In genomic region chr5:66137250-66137649, GRCm38 (mm10) we compare ENCODE assay signal across 18 mouse cellular contexts. TPM values are rescaled to one million over a fixed set of nuclear protein-coding genes. Genes with fewer than 3 reads are reported as not detected.
DNase-seq lines count a peak whose midpoint lies in the region; ATAC-seq lines count a peak whose summit lies in the region.
"Had no signal": no experiment of that assay in that cellular context is flagged by ENCODE, and none has a peak within 500 bp of the region (broad histone marks: within the 10 kb centered on the region; RNA-seq: fewer than 3 reads in every experiment).

No protein-coding gene starts in this region.

- H3K9me3 ChIP-seq in forebrain, embryonic 14.5 days (replicated peaks; ENCODE audit: control insufficient read depth, low read length), result no peaks in the 10 kb centered on the region
- H3K9me3 ChIP-seq: embryonic facial prominence, embryonic 12.5 days; heart, embryonic 15.5 days; intestine, embryonic 15.5 days; kidney, embryonic 15.5 days; limb, embryonic 10.5 days; liver, embryonic 15.5 days; midbrain, embryonic 10.5 days had no signal

- no peaks in the 10 kb centered on the region for H3K27me3 ChIP-seq in forebrain, embryonic 14.5 days (replicated peaks; ENCODE audit: control insufficient read depth, insufficient read depth, low read length)
- H3K27me3 ChIP-seq: embryonic facial prominence, embryonic 12.5 days; heart, embryonic 15.5 days; intestine, embryonic 15.5 days; kidney, embryonic 15.5 days; liver, embryonic 15.5 days; Patski had no signal

- no peaks in the 10 kb centered on the region for H3K36me3 ChIP-seq in forebrain, embryonic 14.5 days (ENCODE audit: control insufficient read depth, insufficient read depth, low read length)
- H3K36me3 ChIP-seq: embryonic facial prominence, embryonic 12.5 days; heart, embryonic 15.5 days; intestine, embryonic 15.5 days; kidney, embryonic 15.5 days; limb, embryonic 10.5 days; liver, embryonic 15.5 days; midbrain, embryonic 10.5 days had no signal

- H3K4me2 ChIP-seq in forebrain, embryonic 14.5 days (ENCODE audit: low read length), result no peak overlapping the region
- H3K4me2 ChIP-seq: embryonic facial prominence, embryonic 12.5 days; heart, embryonic 15.5 days; intestine, embryonic 15.5 days; kidney, embryonic 15.5 days; liver, embryonic 15.5 days had no signal

- peaks cover 19% of the 10 kb centered on the region for H3K4me1 ChIP-seq in brown adipose tissue, adult 24 weeks (ENCODE audit: control insufficient read depth, insufficient read depth, insufficient read length, low read length)
- no peaks in the 10 kb centered on the region for H3K4me1 ChIP-seq in forebrain, embryonic 14.5 days (ENCODE audit: control insufficient read depth, insufficient read depth, low read length)
- H3K4me1 ChIP-seq: embryonic facial prominence, embryonic 12.5 days; heart, embryonic 15.5 days had no signal

- WGBS in forebrain, embryonic 14.5 days, result 49% methylated on average over 4 of the region's 4 CpGs

- no peak overlapping the region for H3K4me3 ChIP-seq in brown adipose tissue, adult 24 weeks (ENCODE audit: insufficient read depth, low read depth, low read length)
- no peak overlapping the region for H3K4me3 ChIP-seq in forebrain, embryonic 14.5 days (ENCODE audit: low read depth, low read length)
- H3K4me3 ChIP-seq: embryonic facial prominence, embryonic 12.5 days; heart, embryonic 15.5 days; intestine, embryonic 15.5 days; kidney, embryonic 15.5 days; layer of hippocampus, adult 2 months; limb, embryonic 10.5 days; liver, embryonic 15.5 days; midbrain, embryonic 10.5 days had no signal

- ATAC-seq in forebrain, embryonic 14.5 days, result no peak
- no peak for ATAC-seq in cerebellum, adult (ENCODE audit: insufficient number of reproducible peaks, low FRiP score, low TSS enrichment)
- ATAC-seq: intestine, embryonic 15.5 days; Patski had no signal

- no peak overlapping the region for H3K9ac ChIP-seq in forebrain, embryonic 14.5 days (ENCODE audit: low read length)
- H3K9ac ChIP-seq: embryonic facial prominence, embryonic 12.5 days; heart, embryonic 15.5 days; intestine, embryonic 15.5 days; kidney, embryonic 15.5 days; liver, embryonic 15.5 days had no signal

- peak overlapping the region; percentile 83 for H3K27ac ChIP-seq in brown adipose tissue, adult 24 weeks (replicated peaks; ENCODE audit: low read depth, low read length)
- no peak overlapping the region for H3K27ac ChIP-seq in forebrain, embryonic 14.5 days (ENCODE audit: low read depth, low read length)
- H3K27ac ChIP-seq: embryonic facial prominence, embryonic 12.5 days; heart, embryonic 15.5 days; intestine, embryonic 15.5 days; kidney, embryonic 15.5 days; layer of hippocampus, adult 2 months; limb, embryonic 10.5 days; liver, embryonic 15.5 days; midbrain, embryonic 10.5 days had no signal

- peak; percentile 32 to 44 for DNase-seq in left cerebral cortex, adult 18-20 months (ENCODE audit: low spot score in 2 of 2)
- DNase-seq in left cerebral cortex, adult 11 months (ENCODE audit: low spot score), result no peak
- DNase-seq in 3134 (ENCODE audit: extremely low read depth, insufficient read length, low spot score) (peak; percentile 56), 416B (ENCODE audit: low read depth) (peak; percentile 93)
- DNase-seq in forebrain, embryonic 14.5 days (ENCODE audit: low spot score), result no peak
- DNase-seq: cerebellum, adult 11-12 months; thymus, adult 2 months had no signal

RNA-seq across cellular contexts. Expression of gene Rbm47, which starts 35.7 kb away (rescaled TPM):
- 1 to 10 TPM in 1 of 2 experiments, under 1 TPM in 1; 0.77 to 1.6 TPM for total RNA-seq in left cerebral cortex, adult 18-20 months (2021)
- 36.3 and 37.5 TPM in 2 replicates for polyA plus RNA-seq in brown adipose tissue, adult 24 weeks (2012; ENCODE audit: insufficient read depth, insufficient read length, missing spikeins)
- 2.2 and 2.7 TPM in 2 replicates for polyA plus RNA-seq in forebrain, embryonic 14.5 days (2014; fragmentation: Nextera tagmentation; extraction: Ambion mirVana)

Comparison
In these comparisons a context has a peak if more than half of its experiments do, and no peak if none do; other contexts are left out.
1. DNase-seq: peak in left cerebral cortex, adult 18-20 months (2 of 2), 3134 (single experiment) and 416B (single experiment); none in left cerebral cortex, adult 11 months (single experiment) and forebrain, embryonic 14.5 days (single experiment).
2. RNA of gene Rbm47, which starts 35.7 kb away (polyA plus RNA-seq): 36.3 to 37.5 TPM in brown adipose tissue, adult 24 weeks; 2.2 to 2.7 TPM in forebrain, embryonic 14.5 days; every median in the first group is over 10 times any median in the second.